ENCODE assay signal across 25 mouse cellular contexts in the genomic region with DNA sequence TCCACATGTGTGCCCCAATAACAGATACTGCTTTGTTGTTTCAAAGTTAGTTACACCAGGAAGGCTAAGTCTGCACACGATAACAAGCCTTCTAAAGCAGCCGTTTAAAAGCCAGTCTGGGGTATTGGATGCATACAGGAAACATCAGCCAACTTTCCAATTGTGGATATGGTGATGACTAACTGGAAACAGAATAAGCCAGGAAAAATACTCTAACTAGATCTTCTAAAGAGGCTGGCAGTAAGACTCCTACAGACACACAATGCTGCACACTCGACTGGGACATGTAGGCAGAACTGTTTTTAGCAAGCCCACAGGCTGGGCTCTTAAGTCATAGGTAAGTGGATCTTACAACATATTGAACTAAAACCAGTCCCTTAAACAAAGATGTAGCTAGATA. TPM values are rescaled to one million over a fixed set of nuclear protein-coding genes. Genes with fewer than 3 reads are reported as not detected.
DNase-seq lines count a peak whose midpoint lies in the region; ATAC-seq and TF ChIP-seq lines count a peak whose summit lies in the region.
"Had no signal": no experiment of that assay in that cellular context is flagged by ENCODE, and none has a peak within 500 bp of the region (broad histone marks: within the 10 kb centered on the region; RNA-seq: fewer than 3 reads in every experiment).

No protein-coding gene starts in this region.

- intact Hi-C loops in left cerebral cortex, postnatal 14 days (cut with DNase I) = no loop called here

- no peaks in the 10 kb centered on the region for H3K27me3 ChIP-seq in forebrain, postnatal 0 days (ENCODE audit: insufficient read depth, low read length)
- H3K27me3 ChIP-seq in forebrain, embryonic 16.5 days (replicated peaks; ENCODE audit: control insufficient read depth, insufficient read depth, low read length) = no peaks in the 10 kb centered on the region
- no peaks in the 10 kb centered on the region for H3K27me3 ChIP-seq in lung, embryonic 16.5 days (ENCODE audit: control insufficient read depth, insufficient read depth, low read depth, low read length)
- H3K27me3 ChIP-seq in neural tube, embryonic 15.5 days (replicated peaks) = no peaks in the 10 kb centered on the region
- no peaks in the 10 kb centered on the region for H3K27me3 ChIP-seq in intestine, embryonic 16.5 days (replicated peaks; ENCODE audit: control insufficient read depth, insufficient read depth, low read length)
- H3K27me3 ChIP-seq: embryonic facial prominence, embryonic 15.5 days; forebrain, embryonic 12.5 days; hindbrain, embryonic 12.5 days; limb, embryonic 13.5 days; lung, embryonic 15.5 days; megakaryocyte, embryonic 14.5 days; midbrain, embryonic 15.5 days; stomach, embryonic 15.5 days had no signal

- peak; percentile 64 for ATAC-seq in forebrain, postnatal 0 days
- ATAC-seq in forebrain, embryonic 16.5 days = no peak
- ATAC-seq in lung, embryonic 16.5 days (ENCODE audit: low read depth) = no peak
- ATAC-seq in neural tube, embryonic 15.5 days (ENCODE audit: low FRiP score) = no peak
- ATAC-seq in intestine, embryonic 16.5 days = no peak
- ATAC-seq: CD4-positive, CD25-positive, alpha-beta regulatory T cell, adult 4 months; midbrain, embryonic 15.5 days had no signal

- TF ChIP-seq CTCF in forebrain, postnatal 0 days (IDR thresholded peaks at IDR 0.05; ENCODE audit: low read depth) = no peak

- no peaks in the 10 kb centered on the region for H3K36me3 ChIP-seq in forebrain, postnatal 0 days (ENCODE audit: insufficient read depth)
- no peaks in the 10 kb centered on the region for H3K36me3 ChIP-seq in forebrain, embryonic 16.5 days (ENCODE audit: control insufficient read depth, insufficient read depth)
- no peaks in the 10 kb centered on the region for H3K36me3 ChIP-seq in lung, embryonic 16.5 days (ENCODE audit: control insufficient read depth, insufficient read depth, low read length)
- H3K36me3 ChIP-seq in neural tube, embryonic 15.5 days = no peaks in the 10 kb centered on the region
- no peaks in the 10 kb centered on the region for H3K36me3 ChIP-seq in intestine, embryonic 16.5 days (ENCODE audit: control insufficient read depth, insufficient read depth, low read length)
- H3K36me3 ChIP-seq: embryonic facial prominence, embryonic 15.5 days; forebrain, embryonic 12.5 days; heart, embryonic 10.5 days; hindbrain, embryonic 12.5 days; limb, embryonic 13.5 days; lung, embryonic 15.5 days; midbrain, embryonic 15.5 days; stomach, embryonic 15.5 days had no signal

- peak; percentile 50 for DNase-seq in forebrain, postnatal 0 days
- DNase-seq in lung, postnatal 10 days = no peak
- DNase-seq in brain, embryonic 18.5 days (ENCODE audit: low read depth, low spot score) = peak; percentile 39
- DNase-seq in left cerebral cortex, postnatal 14 days (ENCODE audit: low spot score in 2 of 2) = peak; percentile 32 to 55
- DNase-seq: adrenal gland, postnatal 14 days; cerebellum, adult 11-12 months; cerebellum, postnatal 14 days; gastrocnemius, adult 2 months; kidney, postnatal 36 days; thymus, adult 2 months had no signal

- H3K9me3 ChIP-seq in forebrain, postnatal 0 days (ENCODE audit: low read length) = no peaks in the 10 kb centered on the region
- no peaks in the 10 kb centered on the region for H3K9me3 ChIP-seq in forebrain, embryonic 16.5 days (ENCODE audit: control insufficient read depth, low read length)
- H3K9me3 ChIP-seq in lung, embryonic 16.5 days (ENCODE audit: control insufficient read depth, low read length) = no peaks in the 10 kb centered on the region
- H3K9me3 ChIP-seq in neural tube, embryonic 15.5 days (replicated peaks) = no peaks in the 10 kb centered on the region
- H3K9me3 ChIP-seq in intestine, embryonic 16.5 days (ENCODE audit: control insufficient read depth, low read length) = no peaks in the 10 kb centered on the region
- H3K9me3 ChIP-seq: embryonic facial prominence, embryonic 15.5 days; forebrain, embryonic 12.5 days; heart, embryonic 10.5 days; hindbrain, embryonic 12.5 days; limb, embryonic 13.5 days; lung, embryonic 15.5 days; midbrain, embryonic 15.5 days; stomach, embryonic 15.5 days had no signal

- WGBS in forebrain, postnatal 0 days = 52% methylated on average over 3 of the region's 3 CpGs
- whole genome bisulfite sequencing in forebrain, embryonic 16.5 days = 68% methylated on average over 3 of the region's 3 CpGs
- 60% methylated on average over 3 of the region's 3 CpGs for WGBS in lung, embryonic 16.5 days
- 87% methylated on average over 3 of the region's 3 CpGs for WGBS in neural tube, embryonic 15.5 days
- WGBS in intestine, embryonic 16.5 days = 76% methylated on average over 3 of the region's 3 CpGs

- H3K4me1 ChIP-seq in forebrain, postnatal 0 days (ENCODE audit: insufficient read depth) = no peaks in the 10 kb centered on the region
- no peaks in the 10 kb centered on the region for H3K4me1 ChIP-seq in forebrain, embryonic 16.5 days (replicated peaks; ENCODE audit: control insufficient read depth, insufficient read depth, low read length)
- peaks cover 3% of the 10 kb centered on the region; the same call in 1 of the 2 replicates for H3K4me1 ChIP-seq in lung, embryonic 16.5 days (replicated peaks; ENCODE audit: control insufficient read depth, insufficient read depth, low read length)
- H3K4me1 ChIP-seq in neural tube, embryonic 15.5 days = no peaks in the 10 kb centered on the region
- H3K4me1 ChIP-seq in intestine, embryonic 16.5 days (ENCODE audit: control insufficient read depth, insufficient read depth, low read length) = no peaks in the 10 kb centered on the region; the same call in 1 of the 2 replicates
- H3K4me1 ChIP-seq: embryonic facial prominence, embryonic 15.5 days; forebrain, embryonic 12.5 days; heart, embryonic 10.5 days; hindbrain, embryonic 12.5 days; limb, embryonic 13.5 days; midbrain, embryonic 15.5 days; stomach, embryonic 15.5 days had no signal

- peak overlapping the region; percentile 54; the same call in 1 of the 2 replicates for H3K27ac ChIP-seq in forebrain, postnatal 0 days (ENCODE audit: low read depth, low read length)
- H3K27ac ChIP-seq in forebrain, embryonic 16.5 days (ENCODE audit: low read length) = no peak overlapping the region
- H3K27ac ChIP-seq in lung, embryonic 16.5 days (ENCODE audit: low read length) = peak overlapping the region; percentile 41; the same call in 1 of the 2 replicates
- no peak overlapping the region for H3K27ac ChIP-seq in neural tube, embryonic 15.5 days (replicated peaks)
- H3K27ac ChIP-seq in intestine, embryonic 16.5 days (ENCODE audit: low read length) = no peak overlapping the region
- H3K27ac ChIP-seq: embryonic facial prominence, embryonic 15.5 days; forebrain, embryonic 12.5 days; gastrocnemius, adult 2 months; heart, embryonic 10.5 days; hindbrain, embryonic 12.5 days; limb, embryonic 13.5 days; liver, embryonic 14.5 days; lung, embryonic 15.5 days; midbrain, embryonic 15.5 days; stomach, embryonic 15.5 days had no signal

- no peak overlapping the region for H3K9ac ChIP-seq in forebrain, postnatal 0 days
- H3K9ac ChIP-seq in forebrain, embryonic 16.5 days (replicated peaks; ENCODE audit: low read depth, low read length) = no peak overlapping the region
- no peak overlapping the region for H3K9ac ChIP-seq in lung, embryonic 16.5 days (ENCODE audit: low read length)
- H3K9ac ChIP-seq in neural tube, embryonic 15.5 days (replicated peaks) = no peak overlapping the region
- no peak overlapping the region for H3K9ac ChIP-seq in intestine, embryonic 16.5 days (ENCODE audit: low read depth, low read length)
- H3K9ac ChIP-seq: embryonic facial prominence, embryonic 15.5 days; forebrain, embryonic 12.5 days; hindbrain, embryonic 12.5 days; limb, embryonic 13.5 days; liver, embryonic 14.5 days; lung, embryonic 15.5 days; midbrain, embryonic 15.5 days; stomach, embryonic 15.5 days had no signal

- no peak overlapping the region for H3K4me2 ChIP-seq in forebrain, postnatal 0 days (ENCODE audit: low read depth)
- no peak overlapping the region for H3K4me2 ChIP-seq in forebrain, embryonic 16.5 days (ENCODE audit: low read length)
- H3K4me2 ChIP-seq in lung, embryonic 16.5 days (ENCODE audit: low read depth, low read length) = no peak overlapping the region
- no peak overlapping the region for H3K4me2 ChIP-seq in neural tube, embryonic 15.5 days
- H3K4me2 ChIP-seq in intestine, embryonic 16.5 days (ENCODE audit: low read depth, low read length) = no peak overlapping the region
- H3K4me2 ChIP-seq: embryonic facial prominence, embryonic 15.5 days; forebrain, embryonic 12.5 days; hindbrain, embryonic 12.5 days; limb, embryonic 13.5 days; lung, embryonic 15.5 days; midbrain, embryonic 15.5 days; stomach, embryonic 15.5 days had no signal

- no peak overlapping the region for H3K4me3 ChIP-seq in forebrain, postnatal 0 days (ENCODE audit: low read depth, low read length)
- H3K4me3 ChIP-seq in forebrain, embryonic 16.5 days (replicated peaks; ENCODE audit: low read length) = no peak overlapping the region
- H3K4me3 ChIP-seq in lung, embryonic 16.5 days (ENCODE audit: low read length) = no peak overlapping the region
- H3K4me3 ChIP-seq in neural tube, embryonic 15.5 days (replicated peaks) = no peak overlapping the region
- no peak overlapping the region for H3K4me3 ChIP-seq in intestine, embryonic 16.5 days (ENCODE audit: low read length)
- H3K4me3 ChIP-seq: embryonic facial prominence, embryonic 15.5 days; forebrain, embryonic 12.5 days; gastrocnemius, adult 2 months; heart, embryonic 10.5 days; hindbrain, embryonic 12.5 days; limb, embryonic 13.5 days; lung, embryonic 15.5 days; megakaryocyte, embryonic 14.5 days; midbrain, embryonic 15.5 days; stomach, embryonic 15.5 days had no signal

RNA-seq across cellular contexts. Expression of a gene that starts 15.0 kb away (rescaled TPM):
- 32.3 and 49.0 TPM in 2 replicates for total RNA-seq in forebrain, postnatal 0 days (2014; rRNA removed)
- polyA plus RNA-seq in forebrain, postnatal 0 days (2015; fragmentation: Nextera tagmentation; extraction: Ambion mirVana) = 27.4 and 35.6 TPM in 2 replicates
- 17.1 and 19.8 TPM in 2 replicates for polyA plus RNA-seq in forebrain, embryonic 16.5 days (2015; fragmentation: Nextera tagmentation; extraction: Ambion mirVana)
- polyA plus RNA-seq in lung, embryonic 16.5 days (2015; fragmentation: Nextera tagmentation; extraction: Ambion mirVana) = 64.7 and 66.3 TPM in 2 replicates
- 10 to 100 TPM; 29.4 to 29.7 TPM for total RNA-seq in left cerebral cortex, postnatal 14 days (2021)
- polyA plus RNA-seq in neural tube, embryonic 15.5 days (2015; fragmentation: Nextera tagmentation; extraction: Ambion mirVana) = 14.2 and 17.2 TPM in 2 replicates
- 85.6 and 88.5 TPM in 2 replicates for polyA plus RNA-seq in intestine, embryonic 16.5 days (2015; fragmentation: Nextera tagmentation; extraction: Ambion mirVana)

Comparison
In these comparisons a context has a peak if more than half of its experiments do, and no peak if none do; other contexts are left out.
1. H3K27ac ChIP-seq: peak in forebrain, postnatal 0 days (single experiment) and lung, embryonic 16.5 days (single experiment); none in forebrain, embryonic 16.5 days (single experiment), neural tube, embryonic 15.5 days (single experiment) and intestine, embryonic 16.5 days (single experiment).